Mouse (Mus musculus) midbrain, embryonic 10.5 days (tissue): ENCODE data around the gene Pnma1. TPM values are rescaled to one million over a fixed set of nuclear protein-coding genes. Genes with fewer than 3 reads are reported as not detected.

Experiments used
- DNase-seq: peaks from one replicate; pipeline ENCODE4 v3.0.0-alpha.2; 2017; ENCODE audit warnings: low spot score
- H3K27ac ChIP-seq: fragments of 300-500 bp; sonication (generic); replicated peaks from 2 replicates; pipeline ENCODE4 v1.5.1; 2016; ENCODE audit warnings: mild to moderate bottlenecking
- H3K27me3 ChIP-seq: fragments of 300-500 bp; sonication (generic); 2 replicates; pipeline ENCODE4 v1.6.1; 2016; ENCODE audit warnings: low read depth, mild to moderate bottlenecking; ENCODE audit not compliant: poor library complexity, severe bottlenecking
- H3K36me3 ChIP-seq: fragments of 300-500 bp; sonication (generic); 2 replicates; pipeline ENCODE4 v1.6.1; 2016; ENCODE audit warnings: mild to moderate bottlenecking, moderate library complexity
- H3K4me1 ChIP-seq: fragments of 300-500 bp; sonication (generic); 2 replicates; pipeline ENCODE4 v1.6.1; 2016
- H3K4me3 ChIP-seq: fragments of 300-500 bp; sonication (generic); 2 replicates; pipeline ENCODE4 v1.5.1; 2016; ENCODE audit warnings: mild to moderate bottlenecking, moderate library complexity
- H3K9me3 ChIP-seq: fragments of 300-500 bp; sonication (generic); replicated peaks from 2 replicates; pipeline ENCODE4 v1.6.1; 2016; ENCODE audit warnings: mild to moderate bottlenecking
- WGBS: fragments of 180-500 bp; shearing (Covaris S2); methylation state at CpG from one replicate; pipeline ENCODE4 v1.1.7; 2016; 5-methylcytosine and 5-hydroxymethylcytosine counted together
- polyA plus RNA-seq: library from polyadenylated mRNA; unstranded; fragments of >200 nt; fragmentation: Nextera tagmentation; extraction: Ambion mirVana; gene quantifications from 2 replicates; pipeline ENCODE4 v1.2.1, GENCODE M21; 2016

The Pnma1 gene
- polyA plus RNA-seq, 1 experiment from 2014 or later, result 2.1 TPM

- peaks cover 86% of the 10 kb centered on the region for H3K36me3 ChIP-seq
- H3K9me3 ChIP-seq, result no peaks in the 10 kb centered on the region
- peak; percentile 10 for DNase-seq
These were observed 12.8 kb upstream of the Pnma1 start for GRCm38 (mm10) chr12:84161116-84161515.

GRCm38 (mm10) chr12:84160491-84160890, 12.2 kb upstream of the Pnma1 start:
- H3K9me3 ChIP-seq, result no peaks in the 10 kb centered on the region
- H3K27ac ChIP-seq, result no peak overlapping the region
- H3K27me3 ChIP-seq, result no peaks in the 10 kb centered on the region
- H3K4me1 ChIP-seq, result peaks cover 5% of the 10 kb centered on the region
- DNase-seq, result no peak
- no peak overlapping the region for H3K4me3 ChIP-seq
- H3K36me3 ChIP-seq, result peaks cover 93% of the 10 kb centered on the region
- 96% methylated on average over 8 of the region's 8 CpGs for WGBS

More at GRCm38 (mm10) chr12:84161116-84161515, 12.8 kb upstream of the Pnma1 start:
- Histone ChIP-seq H3K27ac (no peak overlapping the region), H3K4me3 (no peak overlapping the region), H3K4me1 (peaks cover 5% of the 10 kb centered on the region), H3K27me3 (no peaks in the 10 kb centered on the region)
- WGBS, result 81% methylated on average over 8 of the region's 8 CpGs

GRCm38 (mm10) chr12:84158156-84158555, 9.9 kb upstream of the Pnma1 start:
- Histone ChIP-seq H3K9me3 (no peaks in the 10 kb centered on the region), H3K36me3 (peaks cover 95% of the 10 kb centered on the region), H3K27ac (no peak overlapping the region), H3K4me3 (no peak overlapping the region), H3K27me3 (no peaks in the 10 kb centered on the region), H3K4me1 (peaks cover 5% of the 10 kb centered on the region)
- 92% methylated on average over 14 of the region's 14 CpGs for WGBS
- peak; percentile 10 for DNase-seq

GRCm38 (mm10) chr12:84156210-84156609, 7.9 kb upstream of the Pnma1 start:
- Histone ChIP-seq H3K36me3 (peaks cover 96% of the 10 kb centered on the region), H3K27ac (no peak overlapping the region)
- WGBS, result 94% methylated on average over 18 of the region's 18 CpGs

GRCm38 (mm10) chr12:84155523-84155871, 7.2 kb upstream of the Pnma1 start:
- 92% methylated on average over 2 of the region's 2 CpGs for WGBS
- H3K4me1 ChIP-seq, result peaks cover 7% of the 10 kb centered on the region; the same call in 1 of the 2 replicates
- no peak overlapping the region for H3K4me3 ChIP-seq
- DNase-seq, result no peak
- H3K27me3 ChIP-seq, result no peaks in the 10 kb centered on the region
- H3K9me3 ChIP-seq, result no peaks in the 10 kb centered on the region
- H3K36me3 ChIP-seq, result peaks cover 94% of the 10 kb centered on the region
- no peak overlapping the region for H3K27ac ChIP-seq

More at GRCm38 (mm10) chr12:84156210-84156609, 7.9 kb upstream of the Pnma1 start:
- Histone ChIP-seq H3K9me3 (no peaks in the 10 kb centered on the region), H3K4me1 (peaks cover 4% of the 10 kb centered on the region; the same call in 1 of the 2 replicates), H3K27me3 (no peaks in the 10 kb centered on the region), H3K4me3 (no peak overlapping the region)
- no peak for DNase-seq

- Histone ChIP-seq H3K9me3 (no peaks in the 10 kb centered on the region), H3K4me3 (no peak overlapping the region), H3K36me3 (peaks cover 91% of the 10 kb centered on the region), H3K27me3 (no peaks in the 10 kb centered on the region), H3K4me1 (peaks cover 12% of the 10 kb centered on the region), H3K27ac (no peak overlapping the region)
- DNase-seq, result no peak
- 82% methylated on average over 11 of the region's 11 CpGs for WGBS
These were observed 6.7 kb upstream of the Pnma1 start for GRCm38 (mm10) chr12:84154786-84155522.

GRCm38 (mm10) chr12:84153414-84153813, 5.1 kb upstream of the Pnma1 start:
- H3K27me3 ChIP-seq, result no peaks in the 10 kb centered on the region
- peaks cover 76% of the 10 kb centered on the region for H3K36me3 ChIP-seq
- H3K4me3 ChIP-seq, result no peak overlapping the region
- H3K4me1 ChIP-seq, result peaks cover 26% of the 10 kb centered on the region
- WGBS, result 87% methylated on average over 6 of the region's 6 CpGs
- no peak for DNase-seq
- no peak overlapping the region for H3K27ac ChIP-seq
- no peaks in the 10 kb centered on the region for H3K9me3 ChIP-seq

GRCm38 (mm10) chr12:84152352-84153190, 4.3 kb upstream of the Pnma1 start:
- no peak for DNase-seq
- Histone ChIP-seq H3K9me3 (no peaks in the 10 kb centered on the region), H3K27me3 (no peaks in the 10 kb centered on the region), H3K4me1 (peaks cover 34% of the 10 kb centered on the region), H3K4me3 (no peak overlapping the region; the same call in 1 of the 2 replicates), H3K27ac (no peak overlapping the region), H3K36me3 (peaks cover 67% of the 10 kb centered on the region)
- WGBS, result 83% methylated on average over 32 of the region's 32 CpGs

GRCm38 (mm10) chr12:84151911-84152310, 3.6 kb upstream of the Pnma1 start:
- Histone ChIP-seq H3K4me3 (no peak overlapping the region; the same call in 1 of the 2 replicates), H3K36me3 (peaks cover 62% of the 10 kb centered on the region)

GRCm38 (mm10) chr12:84150976-84151375, 2.7 kb upstream of the Pnma1 start:
- H3K27me3 ChIP-seq, result no peaks in the 10 kb centered on the region
- H3K36me3 ChIP-seq, result peaks cover 55% of the 10 kb centered on the region
- H3K4me1 ChIP-seq, result peaks cover 45% of the 10 kb centered on the region
- no peak for DNase-seq
- 81% methylated on average over 6 of the region's 6 CpGs for WGBS
- H3K27ac ChIP-seq, result no peak overlapping the region
- H3K4me3 ChIP-seq, result no peak overlapping the region
- no peaks in the 10 kb centered on the region for H3K9me3 ChIP-seq

More at GRCm38 (mm10) chr12:84151911-84152310, 3.6 kb upstream of the Pnma1 start:
- peaks cover 40% of the 10 kb centered on the region for H3K4me1 ChIP-seq
- DNase-seq, result no peak
- no peaks in the 10 kb centered on the region for H3K9me3 ChIP-seq
- H3K27ac ChIP-seq, result no peak overlapping the region
- WGBS, result 92% methylated on average over 10 of the region's 10 CpGs
- H3K27me3 ChIP-seq, result no peaks in the 10 kb centered on the region

- H3K4me1 ChIP-seq, result peaks cover 45% of the 10 kb centered on the region
- 68% methylated on average over 15 of the region's 15 CpGs for WGBS
- no peaks in the 10 kb centered on the region for H3K27me3 ChIP-seq
- H3K4me3 ChIP-seq, result no peak overlapping the region
- peaks cover 44% of the 10 kb centered on the region for H3K36me3 ChIP-seq
- no peak for DNase-seq
- peak overlapping the region; percentile 63; the same call in 1 of the 2 replicates for H3K27ac ChIP-seq
- H3K9me3 ChIP-seq, result no peaks in the 10 kb centered on the region
These were observed 1.7 kb upstream of the Pnma1 start for GRCm38 (mm10) chr12:84149971-84150370.

GRCm38 (mm10) chr12:84148622-84149012, 328 bp upstream of the Pnma1 start:
- Histone ChIP-seq H3K9me3 (no peaks in the 10 kb centered on the region), H3K36me3 (peaks cover 38% of the 10 kb centered on the region), H3K27ac (peak overlapping the region; percentile 88), H3K27me3 (no peaks in the 10 kb centered on the region), H3K4me1 (peaks cover 45% of the 10 kb centered on the region), H3K4me3 (peak overlapping the region; percentile 69)
- DNase-seq, result no peak
- WGBS, result 9% methylated on average over 10 of the region's 10 CpGs
